ENCODE assay signal across 7 mouse cellular contexts in genomic region chr4:147425615-147426347, GRCm38 (mm10).
DNase-seq lines count a peak whose midpoint lies in the region; ATAC-seq and TF ChIP-seq lines count a peak whose summit lies in the region.
"Not testable (repeated sequence)": the region's sequence is repeated elsewhere in the genome, so short reads cannot be mapped to it uniquely, and the experiment has no call there.

No protein-coding gene starts in this region.

- not testable (repeated sequence) for H3K9ac ChIP-seq in embryonic facial prominence, embryonic 14.5 days (ENCODE audit: low read depth, low read length); hindbrain, postnatal 0 days (replicated peaks; ENCODE audit: low read length); lung, embryonic 14.5 days; midbrain, postnatal 0 days (replicated peaks; ENCODE audit: low read length, poor library complexity, severe bottlenecking)

- not testable (repeated sequence) for H3K4me1 ChIP-seq in embryonic facial prominence, embryonic 14.5 days (ENCODE audit: control insufficient read depth, insufficient read depth, low read length); heart, embryonic 10.5 days; hindbrain, postnatal 0 days (ENCODE audit: insufficient read depth, low read length); lung, embryonic 14.5 days (ENCODE audit: insufficient read depth); midbrain, postnatal 0 days (ENCODE audit: insufficient read depth, low read length)

- H3K27ac ChIP-seq in embryonic facial prominence, embryonic 14.5 days (replicated peaks; ENCODE audit: low read depth, low read length); heart, embryonic 10.5 days; hindbrain, postnatal 0 days; left cerebral cortex, adult 2 months; lung, embryonic 14.5 days (ENCODE audit: low read depth); midbrain, postnatal 0 days (ENCODE audit: low read depth, low read length): not testable (repeated sequence)

- H3K27me3 ChIP-seq in embryonic facial prominence, embryonic 14.5 days (replicated peaks; ENCODE audit: control insufficient read depth, insufficient read depth, low read length); heart, embryonic 10.5 days (ENCODE audit: insufficient read depth, poor library complexity, severe bottlenecking); hindbrain, postnatal 0 days (ENCODE audit: insufficient read depth, low read length); lung, embryonic 14.5 days (ENCODE audit: insufficient read depth, low read length); midbrain, postnatal 0 days (ENCODE audit: insufficient read depth, low read length): not testable (repeated sequence)

- intact Hi-C loops in left cerebral cortex, adult 2 months (cut with DNase I) = not testable (repeated sequence)

- not testable (repeated sequence) for H3K36me3 ChIP-seq in embryonic facial prominence, embryonic 14.5 days (ENCODE audit: control insufficient read depth, insufficient read depth, low read length); heart, embryonic 10.5 days; hindbrain, postnatal 0 days (ENCODE audit: insufficient read depth, low read length); lung, embryonic 14.5 days (ENCODE audit: insufficient read depth); midbrain, postnatal 0 days (ENCODE audit: insufficient read depth, low read length)

- not testable (repeated sequence) for H3K4me2 ChIP-seq in embryonic facial prominence, embryonic 14.5 days (ENCODE audit: low read depth, low read length); hindbrain, postnatal 0 days (ENCODE audit: low read depth, low read length); lung, embryonic 14.5 days; midbrain, postnatal 0 days (ENCODE audit: low read depth, low read length, poor library complexity, severe bottlenecking)

- DNase-seq in MN1 (ENCODE audit: low spot score) = peak; percentile 52
- peak; percentile 37 for DNase-seq in embryonic facial prominence, embryonic 14.5 days (ENCODE audit: low spot score)
- DNase-seq in heart, embryonic 10.5 days (ENCODE audit: low spot score) = peak; percentile 86
- peak; percentile 71 for DNase-seq in hindbrain, postnatal 0 days (ENCODE audit: low spot score)
- not testable (repeated sequence) for DNase-seq in left cerebral cortex, adult 2 months (ENCODE audit: extremely low spot score in 1 of 2, low spot score in 2 of 2)
- DNase-seq in lung, embryonic 14.5 days = peak; percentile 65
- DNase-seq in midbrain, postnatal 0 days (ENCODE audit: low spot score) = peak; percentile 76

- WGBS in embryonic facial prominence, embryonic 14.5 days = 56% methylated on average over 5 of the region's 5 CpGs
- WGBS in heart, embryonic 10.5 days = 48% methylated on average over 5 of the region's 5 CpGs
- 56% methylated on average over 5 of the region's 5 CpGs for WGBS in hindbrain, postnatal 0 days
- WGBS in lung, embryonic 14.5 days = 50% methylated on average over 5 of the region's 5 CpGs
- 52% methylated on average over 5 of the region's 5 CpGs for WGBS in midbrain, postnatal 0 days

- H3K4me3 ChIP-seq in embryonic facial prominence, embryonic 14.5 days (ENCODE audit: low read depth, low read length); heart, embryonic 10.5 days; hindbrain, postnatal 0 days (ENCODE audit: low read length); left cerebral cortex, adult 2 months; lung, embryonic 14.5 days (ENCODE audit: low read depth, low read length); midbrain, postnatal 0 days (ENCODE audit: low read depth, low read length): not testable (repeated sequence)

- TF ChIP-seq CTCF in hindbrain, postnatal 0 days (IDR thresholded peaks at IDR 0.05; ENCODE audit: low read depth) = peak; percentile 65
- TF ChIP-seq CTCF in left cerebral cortex, adult 2 months (IDR thresholded peaks at IDR 0.05) = peak; percentile 52
- peak; percentile 30 for TF ChIP-seq CTCF in lung, embryonic 14.5 days (IDR thresholded peaks at IDR 0.05; ENCODE audit: low read depth)
- TF ChIP-seq CTCF in midbrain, postnatal 0 days (IDR thresholded peaks at IDR 0.05) = peak; percentile 66

- H3K9me3 ChIP-seq in embryonic facial prominence, embryonic 14.5 days (ENCODE audit: control insufficient read depth, low read length) = peaks cover 74% of the 10 kb centered on the region
- peaks cover 25% of the 10 kb centered on the region for H3K9me3 ChIP-seq in heart, embryonic 10.5 days
- H3K9me3 ChIP-seq in hindbrain, postnatal 0 days (ENCODE audit: low read length) = peaks cover 62% of the 10 kb centered on the region
- peaks cover 56% of the 10 kb centered on the region for H3K9me3 ChIP-seq in lung, embryonic 14.5 days (ENCODE audit: low read depth, low read length)
- peaks cover 61% of the 10 kb centered on the region for H3K9me3 ChIP-seq in midbrain, postnatal 0 days (ENCODE audit: low read length)

- not testable (repeated sequence) for ATAC-seq in embryonic facial prominence, embryonic 14.5 days (ENCODE audit: low read depth)
- ATAC-seq in hindbrain, postnatal 0 days = peak; percentile 21
- ATAC-seq in lung, embryonic 14.5 days (ENCODE audit: insufficient read depth) = peak; percentile 26; the same call in 1 of the 2 replicates
- ATAC-seq in midbrain, postnatal 0 days (ENCODE audit: low FRiP score) = peak; percentile 3; the same call in 1 of the 2 replicates
